Mouse (Mus musculus) erythroid progenitor cell, adult 5-6 weeks (primary cell): ENCODE results near the gene Lmntd1. TPM values are rescaled to one million over a fixed set of nuclear protein-coding genes. Genes with fewer than 3 reads are reported as not detected.

Source experiments
- ATAC-seq: replicated peaks from 2 replicates; pipeline ENCODE4 v1.8.0; 2016; ENCODE audit warnings: moderate number of reproducible peaks, mild to moderate bottlenecking, moderate TSS enrichment, inconsistent platforms; ENCODE audit not compliant: poor library complexity, low FRiP score, severe bottlenecking
- total RNA-seq, 2 experiments: library from RNA; stranded (forward) in 1 of 2; stranded (reverse) in 1 of 2; fragments of 150-400 nt in 1 of 2; fragments of 186-747, 209-891 nt in 1 of 2; gene quantifications; 2 replicates each; pipeline versions ENCODE4 v1.2.3 to v1.2.4; 2015 to 2017; ENCODE audit warnings: low replicate concordance in 2 of 2

The Lmntd1 gene
- total RNA-seq, 2 experiments from 2014 or later, result not detected

GRCm38 (mm10) chr6:145568701-145569100 lies 45.4 kb downstream of the Lmntd1 start:
- ATAC-seq, result no peak

GRCm38 (mm10) chr6:145567832-145568231 lies 46.3 kb downstream of the Lmntd1 start:
- ATAC-seq, result no peak

- ATAC-seq, result no peak
Measured at GRCm38 (mm10) chr6:145567296-145567695, 46.8 kb downstream of the Lmntd1 start.

GRCm38 (mm10) chr6:145565663-145566062 lies 48.5 kb downstream of the Lmntd1 start:
- no peak for ATAC-seq

GRCm38 (mm10) chr6:145564671-145565070 lies 49.4 kb downstream of the Lmntd1 start:
- no peak for ATAC-seq

GRCm38 (mm10) chr6:145557059-145557992 lies 56.8 kb downstream of the Lmntd1 start:
- no peak for ATAC-seq

- ATAC-seq, result no peak
Measured at GRCm38 (mm10) chr6:145553226-145553625, 60.9 kb downstream of the Lmntd1 start.

- no peak for ATAC-seq
Measured at GRCm38 (mm10) chr6:145552817-145553216, 61.3 kb downstream of the Lmntd1 start.

GRCm38 (mm10) chr6:145550993-145551392 lies 63.1 kb downstream of the Lmntd1 start:
- no peak for ATAC-seq

GRCm38 (mm10) chr6:145545927-145546641 lies 68.0 kb downstream of the Lmntd1 start:
- ATAC-seq, result no peak

GRCm38 (mm10) chr6:145544838-145545237 lies 69.3 kb downstream of the Lmntd1 start:
- no peak for ATAC-seq

- ATAC-seq, result no peak
Measured at GRCm38 (mm10) chr6:145544304-145544703, 69.8 kb downstream of the Lmntd1 start.

GRCm38 (mm10) chr6:145539568-145539859 lies 74.6 kb downstream of the Lmntd1 start:
- no peak for ATAC-seq

- no peak for ATAC-seq
Measured at GRCm38 (mm10) chr6:145538787-145539567, 75.1 kb downstream of the Lmntd1 start.

GRCm38 (mm10) chr6:145530464-145530863 lies 83.7 kb downstream of the Lmntd1 start:
- no peak for ATAC-seq

GRCm38 (mm10) chr6:145523337-145523736 lies 90.8 kb downstream of the Lmntd1 start:
- no peak for ATAC-seq

- ATAC-seq, result no peak
Measured at GRCm38 (mm10) chr6:145522617-145523016, 91.5 kb downstream of the Lmntd1 start.

GRCm38 (mm10) chr6:145517002-145517401 lies 97.1 kb downstream of the Lmntd1 start:
- no peak for ATAC-seq

GRCm38 (mm10) chr6:145515859-145516581 lies 98.1 kb downstream of the Lmntd1 start:
- no peak for ATAC-seq

GRCm38 (mm10) chr6:145511265-145511664 lies 102.9 kb downstream of the Lmntd1 start:
- ATAC-seq, result no peak
